Mouse (Mus musculus) kidney, postnatal 10 days (tissue): ENCODE measurements at regions not wholly inside any gene's neighbourhood (a gene's known extent, or its start where the extent isn't known, plus 50 kb on each side); places are given as distances from the start of the nearest gene placed in this dataset.

Experiments
- DNase-seq: peaks from one replicate; pipeline ENCODE4 v3.0.0; 2021; ENCODE audit warnings: mixed read lengths

DNA sequence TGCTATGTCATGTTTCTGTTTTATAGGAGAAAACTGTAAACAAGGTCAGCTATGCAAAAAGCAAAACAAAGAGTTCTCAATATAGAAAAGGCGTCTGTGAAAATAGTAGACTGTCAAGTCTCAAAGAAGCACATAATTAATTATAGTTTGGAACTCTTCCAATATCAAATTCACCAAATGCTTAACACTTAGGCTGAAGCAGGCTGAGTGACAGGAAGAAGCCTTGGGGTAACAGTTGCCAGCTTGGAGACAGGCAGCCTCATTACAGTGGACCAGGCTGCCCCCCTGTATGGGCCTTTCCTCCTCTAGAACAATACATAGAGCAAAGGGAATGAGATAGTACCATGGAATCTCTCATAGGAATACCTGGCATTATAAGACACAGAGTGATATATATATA, 364.8 kb upstream of the Tenm2 start:
- DNase-seq = no peak

- DNase-seq = no peak
These were observed 346.5 kb upstream of the Tenm2 start for GRCm38 (mm10) chr11:37582236-37582635.

DNA sequence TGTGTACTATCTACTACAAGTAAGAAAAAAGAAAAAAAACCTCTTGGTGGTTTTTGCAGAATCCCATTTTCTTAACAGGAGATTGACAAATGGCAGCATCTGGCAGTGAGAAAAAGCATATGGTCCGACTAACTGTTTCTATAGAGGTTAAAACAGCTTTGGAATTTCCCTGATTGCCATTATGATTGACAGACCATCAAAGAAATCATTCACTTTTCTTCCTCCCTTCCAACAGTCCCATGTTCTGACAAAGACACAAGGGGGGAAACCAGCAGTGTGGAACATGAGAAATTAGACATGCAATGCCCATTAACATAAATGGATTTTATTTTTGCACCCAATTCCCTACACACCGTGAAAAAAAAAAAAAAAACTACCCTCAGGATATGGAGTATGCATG, 297.9 kb upstream of the Tenm2 start:
- DNase-seq = no peak

DNA sequence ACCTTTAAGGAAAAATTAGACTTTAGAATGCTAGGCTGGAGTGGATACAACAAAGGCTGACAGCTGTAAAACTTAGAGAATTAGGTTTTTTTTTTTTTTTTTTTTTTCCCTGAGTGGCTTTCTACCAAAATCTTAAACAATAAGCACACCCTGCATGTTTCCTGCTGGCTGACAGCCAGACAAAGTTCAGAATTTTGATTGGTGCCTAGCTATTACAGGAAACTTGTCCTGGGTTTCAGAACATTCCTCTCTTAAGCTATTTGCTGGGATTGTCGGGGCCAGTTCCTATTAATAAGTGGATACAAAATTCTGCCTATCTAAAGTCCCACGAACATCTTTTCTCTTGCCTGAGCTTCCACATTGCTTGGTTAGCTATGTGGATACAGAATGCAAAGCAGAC, 296.7 kb upstream of the Tenm2 start:
- peak; percentile 73 for DNase-seq

GRCm38 (mm10) chr11:37498463-37499015, 262.8 kb upstream of the Tenm2 start:
- no peak for DNase-seq

DNA sequence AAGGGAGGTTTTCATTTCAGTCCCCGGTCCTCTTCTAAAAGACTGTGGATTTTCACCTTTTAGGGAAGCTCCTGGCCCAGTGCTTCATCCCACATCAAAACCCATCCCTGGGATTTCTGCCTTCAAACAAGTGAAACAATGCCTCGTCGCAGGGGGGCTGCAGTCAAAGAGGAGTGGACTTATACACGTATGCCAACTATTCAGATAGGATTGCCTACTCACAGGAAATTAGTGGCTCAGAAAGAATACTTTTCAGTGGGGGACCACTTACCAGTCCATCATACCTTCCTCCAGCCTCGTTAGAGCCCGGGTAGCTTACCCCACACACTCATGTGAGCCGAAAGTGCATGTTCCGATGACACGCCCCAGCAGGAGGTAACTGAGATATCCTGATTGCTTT, 262.1 kb upstream of the Tenm2 start:
- no peak for DNase-seq

DNA sequence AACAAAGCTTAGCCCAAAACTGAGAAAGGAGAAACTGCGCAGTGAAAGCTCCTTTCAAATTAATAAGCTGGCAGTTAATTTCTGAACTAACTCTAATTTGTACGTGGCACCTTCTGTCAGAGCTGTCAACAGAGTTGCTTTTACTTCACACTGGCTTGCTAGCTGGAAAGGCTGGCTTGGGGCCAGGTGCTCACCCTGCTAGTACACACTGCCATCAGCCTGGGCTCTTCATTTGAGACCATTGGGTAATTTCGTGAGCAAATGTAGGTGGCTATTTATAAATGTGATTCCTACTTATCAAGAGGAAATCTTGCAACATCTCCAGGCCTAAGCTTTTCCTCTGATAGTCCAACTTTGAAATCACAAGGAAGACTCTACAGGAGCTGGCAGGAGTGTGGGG, 244.5 kb upstream of the Tenm2 start:
- peak; percentile 17 for DNase-seq

DNA sequence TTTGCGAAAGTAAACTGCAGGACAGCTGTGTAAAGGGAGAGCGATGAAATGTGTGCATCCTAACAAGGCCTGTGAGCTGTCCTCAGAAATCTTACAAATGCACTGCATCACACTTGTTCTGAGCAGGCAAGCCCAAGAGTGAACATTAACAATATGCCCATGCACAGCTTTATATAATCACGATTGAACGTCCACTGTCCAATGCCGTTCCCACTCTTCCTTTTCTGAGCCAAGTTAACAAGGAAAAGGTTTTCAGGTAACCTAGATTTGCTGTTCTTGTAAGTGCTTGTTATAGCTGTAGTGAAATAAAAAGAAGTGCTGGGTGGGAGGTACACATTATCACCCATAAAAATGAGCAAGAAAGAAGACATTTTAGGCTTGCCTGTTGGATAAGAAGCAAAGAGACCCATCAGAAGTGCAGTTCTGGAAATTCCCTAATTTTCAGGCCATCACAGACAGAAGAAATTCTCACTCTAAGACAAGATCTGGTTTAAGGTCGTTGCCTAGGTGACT, 243.3 kb upstream of the Tenm2 start:
- DNase-seq = no peak

DNA sequence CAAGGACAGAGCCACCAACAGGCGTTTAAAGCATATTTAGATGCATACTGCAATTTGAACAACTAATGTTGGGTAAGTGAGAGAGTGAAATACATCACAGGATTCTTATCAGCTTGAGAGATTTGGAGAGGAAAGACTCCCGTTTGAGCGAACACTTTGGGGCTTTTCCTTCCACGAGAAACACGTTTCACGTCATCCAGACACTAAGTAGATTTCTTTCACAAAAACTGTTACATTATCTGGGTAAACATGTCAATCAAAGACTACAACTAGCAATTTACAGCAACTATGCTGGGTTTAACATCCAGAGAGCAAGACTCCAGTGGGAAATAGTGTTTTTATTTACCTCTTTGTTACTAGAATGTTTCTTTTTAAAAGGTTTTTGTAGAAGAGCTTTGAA, 238.3 kb upstream of the Tenm2 start:
- no peak for DNase-seq

DNA sequence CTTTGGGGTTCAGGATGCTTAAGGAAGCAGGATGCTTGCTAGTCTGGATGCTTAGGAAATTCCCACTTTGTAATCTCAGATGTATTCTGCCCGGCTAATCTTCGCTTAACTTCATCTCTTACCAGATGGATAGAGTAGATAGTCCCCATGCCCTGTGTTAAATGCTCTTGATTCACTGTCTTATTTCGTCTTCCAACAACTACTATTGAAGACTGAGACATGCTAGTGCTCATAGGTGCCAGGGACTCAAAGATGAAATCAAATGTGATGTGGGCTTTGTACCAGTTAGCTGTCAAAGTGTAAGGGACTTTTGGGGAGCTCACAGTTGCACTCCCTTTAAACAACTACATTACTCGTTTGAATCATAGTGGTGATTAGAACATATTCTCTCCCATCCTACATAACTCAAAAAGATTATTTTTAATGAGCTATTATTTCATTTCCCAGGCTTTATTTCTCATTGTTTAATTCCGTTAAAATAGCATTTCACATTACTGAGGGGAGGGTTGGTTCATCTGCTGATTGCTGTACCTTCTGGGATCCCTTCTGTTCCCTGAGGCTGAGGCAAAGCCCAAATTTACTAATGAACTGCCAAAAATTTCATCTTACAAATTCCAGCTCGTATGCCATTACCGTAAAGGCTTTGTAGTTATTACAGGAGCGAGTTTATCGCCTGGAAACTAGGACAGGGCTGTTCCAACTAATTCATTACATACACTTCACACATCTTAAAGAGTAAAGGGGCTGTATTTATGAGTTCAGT, 228.1 kb upstream of the Tenm2 start:
- DNase-seq = no peak

- DNase-seq = no peak
These were observed 226.6 kb upstream of the Tenm2 start for GRCm38 (mm10) chr11:37462375-37462774.

GRCm38 (mm10) chr11:37447361-37447760, 211.6 kb upstream of the Tenm2 start:
- DNase-seq = no peak

GRCm38 (mm10) chr11:37446626-37447025, 210.9 kb upstream of the Tenm2 start:
- DNase-seq = no peak

DNA sequence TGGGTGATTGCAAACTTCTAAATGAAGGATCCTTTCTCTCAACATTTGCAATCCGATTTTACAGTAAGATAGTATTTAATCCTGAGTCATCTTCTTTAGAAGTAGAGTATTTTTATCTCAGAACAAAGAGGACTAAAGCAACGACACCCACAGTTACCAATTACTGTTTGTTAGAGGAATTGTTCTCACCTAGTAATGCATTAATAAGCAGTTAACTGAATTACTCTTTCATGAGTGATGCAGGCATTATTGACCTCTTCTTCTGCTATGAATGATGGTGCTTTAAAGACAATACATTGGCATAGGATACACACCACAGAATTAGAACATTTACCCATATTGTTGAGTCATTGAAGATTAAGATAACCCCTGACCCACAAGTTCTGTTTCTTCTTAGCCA, 207.0 kb upstream of the Tenm2 start:
- no peak for DNase-seq

- DNase-seq = no peak
These were observed 198.8 kb upstream of the Tenm2 start for GRCm38 (mm10) chr11:37434600-37434999.

DNA sequence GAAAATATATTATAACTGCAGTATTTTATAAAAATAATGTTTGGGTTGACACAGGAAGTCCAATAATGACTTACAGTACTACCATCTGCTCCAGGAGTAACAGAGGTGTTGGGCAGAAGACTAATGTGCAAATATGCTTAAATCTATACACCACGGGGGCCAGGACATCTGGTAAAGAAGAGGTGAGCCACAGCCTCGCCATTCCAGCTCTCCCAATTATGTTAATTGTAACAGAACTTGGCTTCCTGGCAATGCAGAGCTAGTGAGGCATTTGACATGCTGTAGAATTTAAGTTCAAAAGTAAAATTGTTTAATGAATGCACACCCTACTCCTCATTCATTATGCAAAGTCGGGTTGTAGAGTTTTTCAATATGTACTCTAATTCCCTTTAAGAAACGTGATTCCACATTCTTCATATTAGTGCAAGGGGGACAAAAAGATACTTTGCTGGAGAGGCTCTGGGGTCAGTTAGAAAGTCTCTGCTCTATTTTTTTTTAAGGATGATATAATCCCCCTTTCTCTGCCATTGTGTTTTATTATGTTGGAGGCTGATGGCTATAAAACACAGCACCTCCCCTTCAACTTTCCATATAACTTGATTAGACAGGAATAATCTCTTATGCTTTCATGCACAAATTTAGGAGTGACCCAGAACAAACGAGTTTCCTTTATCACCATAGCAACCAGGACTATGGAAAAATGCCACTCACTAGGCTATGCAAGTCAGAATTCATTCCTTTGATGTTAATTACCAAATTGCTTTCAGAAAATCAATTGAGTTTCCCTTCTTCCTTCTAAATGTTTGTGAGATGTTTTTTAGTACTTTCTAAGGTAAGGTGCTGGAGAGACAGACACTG, 188.8 kb upstream of the Tenm2 start:
- no peak for DNase-seq

DNA sequence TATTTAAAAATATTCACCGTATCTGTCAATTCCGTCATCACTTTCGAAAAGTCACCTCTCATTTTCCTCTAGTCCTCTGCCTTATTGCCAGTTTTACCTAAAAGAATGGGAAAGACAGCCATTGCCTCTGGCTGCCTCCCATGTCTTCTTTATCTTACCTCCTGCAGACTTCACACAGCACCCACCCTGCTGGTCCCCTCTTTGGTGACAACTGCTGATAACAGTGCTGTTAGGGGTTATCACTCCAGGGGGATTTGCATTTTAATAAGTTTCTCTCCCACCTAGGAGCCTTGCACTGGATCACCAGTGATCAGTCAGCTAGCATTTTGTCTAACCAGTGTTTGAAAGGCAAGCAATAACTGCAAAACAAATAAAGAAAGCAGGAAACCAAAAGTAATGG, 177.1 kb upstream of the Tenm2 start:
- no peak for DNase-seq

DNA sequence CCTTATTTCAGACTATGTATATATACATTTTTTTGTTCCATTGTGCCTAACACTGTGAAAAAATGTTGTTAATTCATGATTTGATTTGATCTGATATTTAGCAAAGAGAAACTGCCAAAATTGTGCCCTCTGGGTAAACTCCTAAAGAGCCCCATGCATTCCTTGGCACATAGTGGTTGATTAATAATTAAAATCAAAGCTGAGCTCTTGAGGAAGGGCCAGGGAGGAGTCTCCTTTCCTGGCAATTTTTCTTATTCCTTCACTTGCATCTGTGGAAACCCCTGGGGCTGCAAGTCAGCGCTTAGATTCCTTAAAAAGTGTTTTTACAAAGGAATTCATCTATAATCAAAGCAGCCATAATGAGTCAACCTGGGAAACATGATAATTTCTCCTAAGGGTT, 132.2 kb upstream of the Tenm2 start:
- DNase-seq = no peak

GRCm38 (mm10) chr11:37364430-37364829, 128.7 kb upstream of the Tenm2 start:
- no peak for DNase-seq

GRCm38 (mm10) chr11:37355074-37355473, 119.3 kb upstream of the Tenm2 start:
- DNase-seq = no peak

GRCm38 (mm10) chr11:37309691-37310090, 73.9 kb upstream of the Tenm2 start:
- DNase-seq = no peak

GRCm38 (mm10) chr11:37306656-37307055, 70.9 kb upstream of the Tenm2 start:
- DNase-seq = no peak
